Mouse (Mus musculus) C2C12 (cell line): ENCODE measurements at regions not wholly inside any gene's neighbourhood (a gene's known extent, or its start where the extent isn't known, plus 50 kb on each side); places are given as distances from the start of the nearest gene placed in this dataset.

Experiments
- H3K27me3 ChIP-seq: one replicate; pipeline ENCODE4 v1.6.1; 2011; ENCODE audit not compliant: control insufficient read depth, insufficient read depth, insufficient read length
- H3K36me3 ChIP-seq: one replicate; pipeline ENCODE4 v1.6.1; 2011; ENCODE audit not compliant: control insufficient read depth, insufficient read depth
- H3K4me3 ChIP-seq: one replicate; pipeline ENCODE4 v1.5.1; 2011; ENCODE audit warnings: mild to moderate bottlenecking, control low read depth; ENCODE audit not compliant: poor library complexity, insufficient read depth, severe bottlenecking
- H3K79me2 ChIP-seq: one replicate; pipeline ENCODE4 v1.6.1; 2011; ENCODE audit not compliant: control insufficient read depth, insufficient read depth
- H3K79me3 ChIP-seq: one replicate; pipeline ENCODE4 v1.6.1; 2011; ENCODE audit warnings: low read depth, control low read depth
- H3ac ChIP-seq: one replicate; pipeline ENCODE3; 2011; ENCODE audit warnings: low read depth; ENCODE audit not compliant: control insufficient read depth, insufficient read length
- CEBPB ChIP-seq: IDR thresholded peaks from one replicate; pipeline ENCODE4 v1.6.1; 2011; ENCODE audit warnings: low read depth, mild to moderate bottlenecking, control low read depth, moderate library complexity
- CTCF ChIP-seq: IDR thresholded peaks from one replicate; pipeline ENCODE4 v1.5.1; 2011; ENCODE audit not compliant: control insufficient read depth, insufficient read depth, insufficient read length
- FOSL1 ChIP-seq: IDR thresholded peaks from one replicate; pipeline ENCODE4 v1.8.0; 2011; ENCODE audit warnings: mild to moderate bottlenecking, low read length; ENCODE audit not compliant: poor library complexity, insufficient read depth, severe bottlenecking
- MAX ChIP-seq: IDR thresholded peaks from one replicate; pipeline ENCODE4 v1.6.1; 2011; ENCODE audit warnings: mild to moderate bottlenecking, control low read depth
- MYOD1 ChIP-seq: IDR thresholded peaks from one replicate; pipeline ENCODE4 v1.6.1; 2011; ENCODE audit warnings: low read depth; ENCODE audit not compliant: control insufficient read depth, insufficient read length
- MYOG ChIP-seq: IDR thresholded peaks from one replicate; pipeline ENCODE4 v1.6.1; 2011; ENCODE audit not compliant: control insufficient read depth, insufficient read length; ENCODE audit errors: extremely low read depth
- USF1 ChIP-seq: IDR thresholded peaks from one replicate; pipeline ENCODE4 v1.6.1; 2011; ENCODE audit warnings: low read depth, mild to moderate bottlenecking, control low read depth, moderate library complexity

GRCm38 (mm10) chr1:23462411-23462810 is 64.8 kb upstream of the Ogfrl1 start:
- Histone ChIP-seq H3K79me3 (no peaks in the 10 kb centered on the region), H3K27me3 (no peaks in the 10 kb centered on the region), H3K4me3 (no peak overlapping the region), H3ac (no peak overlapping the region), H3K36me3 (no peaks in the 10 kb centered on the region), H3K79me2 (no peaks in the 10 kb centered on the region)
- TF ChIP-seq MYOG (no peak), CEBPB (no peak), MAX (no peak), MYOD1 (no peak), USF1 (no peak), CTCF (no peak), FOSL1 (no peak)

- TF ChIP-seq USF1 (no peak), MYOG (no peak), MYOD1 (no peak), FOSL1 (no peak), CEBPB (no peak), CTCF (no peak), MAX (no peak)
- H3K4me3 ChIP-seq: no peak overlapping the region
- H3K79me2 ChIP-seq: no peaks in the 10 kb centered on the region
- no peaks in the 10 kb centered on the region for H3K79me3 ChIP-seq
- no peak overlapping the region for H3ac ChIP-seq
- no peaks in the 10 kb centered on the region for H3K27me3 ChIP-seq
- H3K36me3 ChIP-seq: no peaks in the 10 kb centered on the region
Measured at GRCm38 (mm10) chr1:23464081-23464480, 66.5 kb upstream of the Ogfrl1 start.

GRCm38 (mm10) chr1:23466340-23466739 is 68.8 kb upstream of the Ogfrl1 start:
- Histone ChIP-seq H3K4me3 (no peak overlapping the region), H3K79me2 (no peaks in the 10 kb centered on the region), H3ac (no peak overlapping the region), H3K36me3 (no peaks in the 10 kb centered on the region), H3K27me3 (no peaks in the 10 kb centered on the region), H3K79me3 (no peaks in the 10 kb centered on the region)
- no peak for TF ChIP-seq MYOD1
- no peak for TF ChIP-seq CEBPB
- no peak for TF ChIP-seq MYOG
- TF ChIP-seq FOSL1: no peak
- no peak for TF ChIP-seq MAX

GRCm38 (mm10) chr1:23467405-23467804 is 69.8 kb upstream of the Ogfrl1 start:
- H3K79me3 ChIP-seq: no peaks in the 10 kb centered on the region
- H3K27me3 ChIP-seq: no peaks in the 10 kb centered on the region
- no peak overlapping the region for H3ac ChIP-seq
- no peaks in the 10 kb centered on the region for H3K79me2 ChIP-seq
- no peak for TF ChIP-seq USF1
- no peak for TF ChIP-seq MAX
- TF ChIP-seq MYOG: no peak
- no peak for TF ChIP-seq MYOD1
- TF ChIP-seq FOSL1: no peak
- TF ChIP-seq CEBPB: no peak
- no peak overlapping the region for H3K4me3 ChIP-seq
- H3K36me3 ChIP-seq: no peaks in the 10 kb centered on the region

- no peaks in the 10 kb centered on the region for H3K79me3 ChIP-seq
- no peaks in the 10 kb centered on the region for H3K36me3 ChIP-seq
- H3K79me2 ChIP-seq: no peaks in the 10 kb centered on the region
- H3K27me3 ChIP-seq: no peaks in the 10 kb centered on the region
- no peak overlapping the region for H3ac ChIP-seq
- H3K4me3 ChIP-seq: no peak overlapping the region
- TF ChIP-seq MYOD1 (no peak), FOSL1 (no peak), MAX (no peak), CEBPB (no peak), MYOG (no peak), USF1 (no peak), CTCF (no peak)
Measured at GRCm38 (mm10) chr1:23480776-23481320, 83.3 kb upstream of the Ogfrl1 start.

GRCm38 (mm10) chr1:23484566-23484965 is 87.0 kb upstream of the Ogfrl1 start:
- Histone ChIP-seq H3K4me3 (no peak overlapping the region), H3K36me3 (no peaks in the 10 kb centered on the region), H3K79me3 (no peaks in the 10 kb centered on the region), H3K27me3 (no peaks in the 10 kb centered on the region), H3K79me2 (no peaks in the 10 kb centered on the region), H3ac (no peak overlapping the region)
- TF ChIP-seq MYOG (no peak), FOSL1 (no peak), MYOD1 (no peak), CEBPB (no peak), USF1 (no peak), CTCF (no peak), MAX (no peak)
